Mouse (Mus musculus): ENCODE results near the gene Adat3. TPM values are rescaled to one million over a fixed set of nuclear protein-coding genes. Genes with fewer than 3 reads are reported as not detected.

The Adat3 gene
- polyA plus RNA-seq (2017; shearing (Covaris generic)): 1 to 10 TPM; 1.7 to 3.6 TPM

DNA sequence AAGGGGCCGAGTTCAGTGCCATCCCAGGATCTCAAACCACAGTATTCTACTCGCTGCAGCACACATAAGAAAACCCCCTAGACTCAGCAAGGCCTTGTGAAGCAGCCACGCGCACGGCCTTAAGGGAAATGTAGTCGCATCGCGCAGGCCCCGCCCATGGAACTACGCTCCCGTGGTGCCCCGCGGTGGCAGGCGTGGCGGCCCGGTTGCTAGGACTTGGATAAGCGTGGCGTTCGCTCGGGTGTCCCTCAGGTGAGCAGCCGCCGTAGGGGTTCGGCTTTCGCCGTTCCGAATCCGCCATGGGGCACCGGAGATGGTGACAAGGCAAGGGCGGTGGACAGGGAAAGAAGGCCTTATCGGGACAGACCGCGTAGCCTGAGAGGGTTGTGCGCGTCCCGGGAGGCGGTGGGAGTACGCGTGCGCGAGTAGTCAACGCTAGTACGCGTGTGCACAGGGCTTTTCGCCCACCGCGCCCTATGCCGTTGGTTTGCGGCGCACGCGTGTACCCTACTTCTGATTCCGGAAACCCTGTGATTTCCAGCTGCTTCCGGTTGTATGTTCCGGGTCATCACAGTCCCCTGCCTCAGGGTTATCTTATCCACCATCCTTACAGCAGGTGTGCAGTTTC, at the start of gene Adat3, which contains the start of gene Scamp4:
Adat3 (plus strand) TSS at position 183 of the 628 bp plus-strand sequence.
Scamp4 (plus strand) TSS at position 175 of the 628 bp plus-strand sequence.
- ATAC-seq: peak; percentile 89

DNA sequence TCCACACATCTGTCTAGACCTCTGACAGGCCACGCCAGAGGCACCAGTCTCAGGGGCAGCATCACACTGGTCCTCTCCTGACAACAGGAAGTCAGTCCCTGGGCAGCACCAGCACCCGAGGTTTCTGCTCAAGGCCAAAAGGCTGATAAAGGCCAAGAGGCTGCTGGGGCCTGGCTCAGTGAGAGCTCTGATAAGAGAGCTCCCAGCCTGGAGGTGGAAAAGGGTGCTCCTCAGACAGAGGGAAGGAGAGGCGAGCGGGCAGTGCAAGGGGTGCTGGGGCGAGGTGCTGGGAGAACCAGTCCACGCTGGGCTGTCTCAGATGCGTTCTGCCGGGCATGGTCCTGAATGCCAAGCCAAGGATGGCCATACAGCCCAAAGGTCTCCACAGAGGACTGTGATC, 49.1 kb upstream of the Adat3 start:
- ATAC-seq: no peak

GRCm38 (mm10) chr10:80553997-80554396, 48.7 kb upstream of the Adat3 start:
- no peak for ATAC-seq

DNA sequence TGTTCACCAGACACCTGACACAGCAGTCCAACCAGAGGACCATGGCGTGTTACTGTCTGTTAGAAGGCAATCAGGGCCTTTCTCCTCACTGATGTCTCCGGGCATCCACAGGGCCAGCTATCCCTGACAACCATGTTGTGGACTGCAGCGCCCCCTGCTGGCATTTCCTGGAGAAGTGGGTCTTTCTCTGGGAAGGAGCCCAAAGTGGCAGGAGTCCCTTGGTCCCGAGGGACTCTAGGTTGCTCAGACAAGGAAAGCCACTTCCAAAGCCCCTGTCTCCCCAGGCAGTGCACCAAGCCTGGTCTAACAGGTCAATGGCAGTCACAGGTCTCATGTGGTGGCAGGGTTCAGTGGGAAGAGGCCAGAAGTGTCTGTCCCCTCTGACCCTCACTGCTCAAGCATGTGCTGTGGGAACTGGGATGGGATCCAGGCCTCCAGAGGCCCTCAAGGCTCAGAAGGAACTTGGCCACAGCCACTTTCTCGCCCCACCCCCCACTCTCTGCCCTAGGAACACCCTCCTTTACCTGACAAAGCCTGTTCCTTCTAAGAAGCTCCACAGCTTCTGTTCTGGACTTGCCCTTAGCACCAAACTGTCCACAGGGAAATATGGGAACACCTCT, 45.2 kb upstream of the Adat3 start:
- no peak for ATAC-seq

DNA sequence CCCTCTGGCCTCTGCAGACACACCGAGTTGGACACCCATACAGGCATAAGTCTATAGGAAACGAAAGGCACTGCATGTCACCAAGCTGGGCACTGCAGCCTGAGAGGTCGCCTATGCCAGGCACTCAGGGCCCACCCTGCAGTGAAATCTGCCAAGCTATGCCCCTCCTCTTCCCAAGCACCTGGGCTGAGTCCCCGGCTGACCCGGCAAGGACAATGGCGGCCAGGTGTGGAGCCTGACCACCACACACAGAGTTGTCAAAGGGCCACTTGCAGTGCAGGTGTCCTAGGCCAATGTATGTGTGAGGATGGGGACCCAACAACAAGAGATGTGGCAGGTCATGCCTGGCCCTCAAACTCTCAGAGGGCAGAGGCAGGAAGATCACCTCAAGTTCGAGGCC, 43.2 kb upstream of the Adat3 start:
- ATAC-seq: no peak

DNA sequence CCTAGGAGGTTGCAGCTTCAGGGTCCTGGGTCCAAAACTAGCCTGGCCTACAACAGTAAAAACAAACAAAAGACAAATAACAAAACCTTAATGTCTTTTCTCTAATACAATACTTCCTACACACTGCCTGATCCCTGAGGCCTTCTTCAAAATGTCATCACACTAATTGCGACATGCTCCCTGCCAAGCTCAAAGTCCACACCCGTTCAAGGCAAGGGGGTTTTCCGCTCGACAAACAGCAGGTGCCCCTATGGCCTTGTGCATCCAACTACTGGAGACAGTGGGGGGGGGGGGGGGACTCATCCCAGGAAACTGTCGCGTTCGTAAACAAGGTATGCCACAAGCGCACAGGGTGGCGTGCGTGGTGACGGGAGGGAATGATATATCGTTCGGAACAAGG, 42.1 kb upstream of the Adat3 start:
- no peak for ATAC-seq

DNA sequence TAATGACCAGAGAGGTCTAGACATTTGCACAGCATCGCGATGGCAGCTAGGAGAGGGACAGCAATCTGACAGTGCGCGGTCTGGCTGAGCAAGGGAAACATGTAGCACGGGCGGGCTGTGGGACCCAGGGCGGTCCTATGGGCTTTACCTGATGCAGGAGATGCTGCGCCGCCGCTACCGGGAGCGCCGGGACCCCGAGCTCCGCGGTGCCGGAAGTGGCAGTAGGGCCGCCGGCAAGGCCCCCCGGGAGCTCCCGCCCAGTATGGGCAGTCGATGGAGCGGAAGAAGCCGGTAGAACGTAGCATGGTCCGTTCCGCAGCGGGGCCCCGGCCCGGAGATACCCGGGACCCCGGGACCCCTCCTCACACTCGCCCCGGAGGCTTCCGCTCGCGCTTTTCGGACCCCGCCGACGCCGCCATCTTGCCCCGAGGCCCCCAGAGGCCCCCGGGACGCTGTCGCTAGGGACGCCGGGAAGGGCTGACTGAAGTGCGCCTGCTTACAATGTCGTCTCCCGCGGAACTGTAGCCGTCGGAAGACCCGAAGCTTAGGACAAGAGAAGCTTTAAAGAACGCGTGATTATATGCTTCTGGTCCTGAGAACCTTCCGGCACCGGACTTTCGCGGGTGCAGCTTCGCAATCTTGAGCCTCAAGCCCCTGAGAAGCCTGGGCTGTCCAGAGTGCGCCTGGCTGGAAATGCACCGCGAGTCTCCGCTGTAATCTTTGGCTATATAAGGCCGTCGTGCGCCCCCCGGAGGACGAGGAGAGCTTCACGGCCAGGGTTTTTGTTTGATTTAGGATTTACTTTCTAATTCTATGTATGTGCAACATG, 41.4 kb upstream of the Adat3 start, which contains the start of gene Rexo1:
Rexo1 (minus strand) TSS at position 445 of the 829 bp plus-strand sequence.
- peak; percentile 92 for ATAC-seq

- ATAC-seq: peak; percentile 56
Measured at GRCm38 (mm10) chr10:80566375-80567092, 36.1 kb upstream of the Adat3 start.

- no peak for ATAC-seq
Measured at GRCm38 (mm10) chr10:80568876-80569275, 33.8 kb upstream of the Adat3 start.

DNA sequence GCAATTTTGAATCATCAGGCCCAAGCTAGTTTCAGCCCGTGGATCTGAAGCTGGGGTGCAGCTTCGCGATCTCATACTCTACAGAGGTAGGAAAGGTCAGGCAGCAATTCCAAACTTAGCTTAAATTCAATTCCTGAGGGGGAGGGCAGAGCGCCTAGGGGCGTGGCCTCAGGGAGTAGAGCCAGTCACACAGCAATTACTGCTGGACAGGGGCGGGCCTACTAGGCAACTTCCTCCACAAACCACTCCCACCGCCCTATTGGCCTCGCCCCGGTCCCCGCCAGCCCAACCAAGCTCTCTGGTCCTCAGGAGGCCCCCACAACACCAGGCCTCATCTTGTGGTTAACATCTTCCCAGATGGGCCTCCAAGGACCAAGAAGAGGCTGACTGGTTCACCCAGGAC, 33.0 kb upstream of the Adat3 start:
- ATAC-seq: no peak

DNA sequence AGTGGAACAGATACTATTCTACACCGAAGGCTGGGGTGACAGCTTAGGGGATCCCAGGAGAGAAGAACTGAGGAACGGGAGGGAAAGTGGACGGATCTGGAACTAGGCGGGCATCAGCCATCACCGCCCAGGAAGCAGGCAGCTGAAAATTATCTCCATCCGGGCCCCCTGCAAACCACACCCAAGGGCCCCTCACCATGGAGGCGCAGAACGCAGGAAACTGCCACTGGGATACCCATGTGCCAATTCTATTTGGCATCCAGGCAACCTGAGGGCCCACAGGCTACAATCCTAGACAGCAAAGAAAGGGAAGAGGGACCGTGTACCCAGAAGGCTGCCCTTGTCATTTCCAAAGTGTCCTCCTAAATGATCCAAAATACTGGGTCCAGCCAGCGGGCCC, 32.3 kb upstream of the Adat3 start:
- ATAC-seq: no peak

- no peak for ATAC-seq
Measured at GRCm38 (mm10) chr10:80570871-80571836, 31.5 kb upstream of the Adat3 start.

DNA sequence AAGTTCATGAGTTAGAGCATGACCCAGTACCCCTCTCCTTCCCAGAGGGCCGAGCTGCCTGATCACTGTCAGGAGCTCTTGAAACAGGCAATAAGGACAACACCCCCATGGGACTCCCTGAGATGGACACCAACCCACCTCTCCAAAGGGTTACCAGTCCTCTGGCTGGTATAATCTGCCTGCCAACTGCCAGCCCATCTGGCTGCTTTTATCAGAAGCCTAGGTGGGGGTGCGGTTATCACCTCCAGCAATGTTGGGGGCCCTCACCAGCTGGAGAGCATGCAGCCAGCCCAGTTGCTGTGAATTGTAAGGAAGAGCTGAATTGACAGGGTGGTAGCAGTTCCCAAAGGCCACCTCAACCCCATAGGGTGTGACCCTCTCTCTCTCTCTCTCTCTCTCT, 30.2 kb upstream of the Adat3 start:
- ATAC-seq: no peak

GRCm38 (mm10) chr10:80573944-80574343, 28.7 kb upstream of the Adat3 start:
- no peak for ATAC-seq

DNA sequence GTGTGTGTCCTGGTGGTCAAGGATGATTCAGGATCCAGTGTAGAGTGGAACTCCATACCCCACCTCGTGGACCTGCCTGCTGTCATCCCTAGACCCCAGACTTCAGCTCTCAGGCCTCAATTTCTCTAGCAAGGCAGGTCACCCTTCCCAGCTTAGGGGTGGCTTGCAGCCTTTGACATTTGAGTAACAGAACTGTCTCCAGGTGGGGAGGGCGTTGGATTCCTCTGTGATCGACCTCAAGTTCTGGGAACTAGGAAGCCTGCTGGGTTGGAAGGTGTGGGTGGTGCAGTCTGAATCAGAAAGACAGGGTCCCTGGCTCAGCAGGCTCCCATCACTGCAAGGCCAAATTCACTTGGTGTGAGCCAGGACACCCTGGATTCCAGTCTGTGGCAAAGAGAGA, 27.8 kb upstream of the Adat3 start:
- ATAC-seq: no peak

DNA sequence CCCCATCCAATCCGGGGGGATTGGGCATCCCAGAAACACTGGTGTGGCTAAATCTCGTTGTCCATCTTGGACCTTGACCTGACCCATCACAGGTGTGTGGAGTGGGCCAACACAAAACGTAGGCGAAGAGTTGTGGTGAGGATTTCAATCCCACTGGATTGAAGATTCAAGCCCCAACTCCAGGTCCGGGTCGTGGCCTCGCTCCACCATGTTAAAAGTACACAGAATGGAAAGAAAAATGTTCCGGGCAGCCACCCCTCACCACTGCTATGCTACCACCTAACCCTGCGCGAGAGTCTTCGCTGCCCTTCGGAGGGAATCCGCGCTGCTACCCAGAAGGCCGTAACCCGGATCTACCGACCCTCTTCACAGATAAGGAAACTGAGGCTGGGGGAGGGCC, 26.8 kb upstream of the Adat3 start:
- no peak for ATAC-seq

- no peak for ATAC-seq
Measured at GRCm38 (mm10) chr10:80576351-80577194, 26.1 kb upstream of the Adat3 start.

DNA sequence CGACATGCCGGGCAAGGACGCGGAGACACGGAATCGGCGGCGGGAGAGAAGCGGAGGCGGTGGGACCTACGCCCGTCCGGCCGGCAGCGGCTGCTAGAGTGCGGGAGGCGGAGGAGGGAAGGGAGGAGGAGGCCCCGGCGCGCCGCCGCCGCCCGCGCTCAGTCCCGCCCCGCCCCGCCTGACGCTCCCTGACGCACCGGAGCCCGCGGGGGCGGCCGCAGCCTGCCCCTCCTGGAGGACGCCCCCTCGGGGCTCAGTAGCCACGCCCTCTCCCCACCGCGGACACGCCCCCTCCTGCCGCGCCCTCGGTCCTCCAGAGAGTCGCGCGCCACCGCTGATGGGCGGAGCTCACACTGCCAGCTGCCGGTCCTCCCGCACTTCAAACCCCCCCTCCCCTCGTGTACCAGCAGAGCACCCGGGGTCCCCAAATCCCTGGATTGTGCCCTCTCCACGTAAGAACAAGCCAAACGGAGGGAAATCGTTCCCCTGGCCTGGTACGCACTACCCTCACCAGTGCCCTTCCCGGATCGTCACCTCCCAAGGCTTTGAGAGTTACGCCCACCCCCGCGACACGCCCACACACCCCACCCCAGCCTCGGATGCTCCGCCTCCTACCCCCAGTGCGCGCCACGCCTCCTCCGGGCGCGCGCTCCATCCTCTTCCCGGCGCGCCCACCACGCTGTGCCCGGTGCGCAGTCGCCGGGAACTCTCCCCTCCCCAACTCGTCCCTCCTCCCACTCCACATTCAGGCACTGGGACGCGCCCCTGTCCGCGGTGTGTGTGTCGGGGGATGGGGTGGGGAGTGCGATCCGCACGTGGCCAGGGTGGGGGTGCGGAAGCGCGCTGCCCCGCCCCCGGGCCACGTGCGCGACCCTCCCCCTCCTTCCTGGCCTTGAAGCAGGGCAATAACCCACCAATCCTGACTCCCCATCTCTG, 25.2 kb upstream of the Adat3 start, which contains the start of gene Klf16:
Klf16 (minus strand) TSS at position 127 of the 936 bp plus-strand sequence.
- peak; percentile 76 for ATAC-seq

- ATAC-seq: peak; percentile 57
Measured at GRCm38 (mm10) chr10:80578131-80578750, 24.4 kb upstream of the Adat3 start.

Measured in CD4-positive, CD25-positive, alpha-beta regulatory T cell, adult 4 months (primary cell).